Mouse (Mus musculus): Measurements from ENCODE around the gene Tns1. TPM values are rescaled to one million over a fixed set of nuclear protein-coding genes. Genes with fewer than 3 reads are reported as not detected.

The Tns1 gene
- polyA plus RNA-seq, 1 experiment, result 781 TPM

DNA sequence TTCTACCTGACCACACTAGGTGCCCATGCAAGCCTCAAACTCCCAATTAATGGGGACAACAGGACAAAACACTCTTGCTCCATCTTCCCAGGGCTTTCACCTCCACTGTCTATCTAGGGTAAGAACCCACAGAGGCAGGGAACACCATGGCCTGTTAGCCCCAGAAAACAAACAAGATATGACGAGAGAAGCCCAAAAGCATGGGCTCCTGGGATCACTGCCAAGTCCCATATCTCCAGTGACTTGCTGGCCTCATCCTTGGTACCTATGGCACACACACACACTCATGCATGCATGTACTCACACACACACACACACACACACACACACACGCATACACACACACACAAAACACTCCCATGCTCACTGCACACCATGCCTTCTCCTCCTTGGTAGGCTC lies 120.5 kb downstream of the Tns1 start:
- Histone ChIP-seq H3K4me1 (ENCODE audit: control insufficient read depth, insufficient read depth, low read length) (peaks cover 67% of the 10 kb centered on the region), H3K4me3 (replicated peaks; ENCODE audit: extremely low read depth, low read depth, low read length) (no peak overlapping the region)
- DNase-seq, result no peak
- TF ChIP-seq POLR2A (IDR thresholded peaks at IDR 0.05; ENCODE audit: borderline replicate concordance, extremely low read depth, low read depth, low read length) (no peak), CTCF (IDR thresholded peaks at IDR 0.05; ENCODE audit: insufficient read depth, low read length) (no peak)
- WGBS, result 61% methylated on average over 2 of the region's 2 CpGs

DNA sequence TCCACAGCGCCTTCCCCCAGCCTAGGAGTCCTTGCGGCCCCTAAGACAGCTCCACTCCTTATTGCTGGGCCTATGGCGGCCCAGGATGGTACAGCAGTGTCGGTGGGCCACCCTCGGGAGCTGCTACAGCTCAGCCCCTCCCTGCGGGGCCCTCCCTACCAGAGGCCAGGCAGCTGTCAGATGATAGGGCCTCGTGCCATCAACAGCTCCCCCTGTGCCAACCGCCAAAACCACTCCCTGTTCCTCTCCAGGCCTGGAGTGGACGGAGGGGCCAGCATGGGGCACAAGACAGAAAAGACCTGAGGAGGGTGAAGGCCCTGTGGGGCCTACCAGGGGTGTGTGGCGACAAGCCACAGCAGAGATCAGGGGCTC lies 122.8 kb downstream of the Tns1 start:
- peak; percentile 64 for DNase-seq
- no peak for TF ChIP-seq CTCF (IDR thresholded peaks at IDR 0.05; ENCODE audit: insufficient read depth, low read length)
- TF ChIP-seq POLR2A (IDR thresholded peaks at IDR 0.05; ENCODE audit: borderline replicate concordance, extremely low read depth, low read depth, low read length), result no peak
- WGBS, result 32% methylated on average over 10 of the region's 10 CpGs
- Histone ChIP-seq H3K4me3 (replicated peaks; ENCODE audit: extremely low read depth, low read depth, low read length) (no peak overlapping the region), H3K4me1 (ENCODE audit: control insufficient read depth, insufficient read depth, low read length) (peaks cover 61% of the 10 kb centered on the region)

DNA sequence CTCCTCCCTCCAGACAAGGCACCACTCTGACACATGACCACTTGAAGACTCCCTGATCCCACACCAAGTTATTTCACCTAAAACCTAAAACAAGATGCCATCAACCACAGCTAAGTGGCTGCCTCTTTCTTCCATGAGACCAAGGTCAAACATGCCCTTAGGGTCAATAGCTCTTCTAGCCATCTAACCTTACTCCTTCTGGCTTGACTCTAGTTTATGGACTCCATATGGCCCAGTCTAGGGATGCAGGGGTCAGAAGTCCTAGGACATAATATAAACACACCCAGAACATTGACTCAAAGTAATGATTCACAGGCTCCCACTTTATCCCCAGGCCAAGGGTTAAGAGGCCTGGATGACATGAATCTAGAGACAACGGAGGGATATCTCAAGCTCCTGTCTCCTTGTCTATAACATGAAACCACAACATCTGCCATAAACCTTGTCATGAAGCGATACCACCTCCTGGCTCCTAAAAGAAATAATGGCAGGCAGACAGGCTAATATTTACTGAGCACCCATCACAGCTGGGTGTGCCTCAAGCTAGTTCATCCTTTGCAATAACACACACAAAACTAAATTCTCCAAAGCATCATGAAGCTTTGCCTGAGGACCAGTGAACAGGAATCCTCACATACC lies 123.3 kb downstream of the Tns1 start:
- peaks cover 59% of the 10 kb centered on the region for H3K4me1 ChIP-seq (ENCODE audit: control insufficient read depth, insufficient read depth, low read length)
- DNase-seq, result no peak
- no peak overlapping the region for H3K4me3 ChIP-seq (replicated peaks; ENCODE audit: extremely low read depth, low read depth, low read length)
- WGBS, result 56% methylated on average over 2 of the region's 2 CpGs
- TF ChIP-seq CTCF (IDR thresholded peaks at IDR 0.05; ENCODE audit: insufficient read depth, low read length), result no peak
- no peak for TF ChIP-seq POLR2A (IDR thresholded peaks at IDR 0.05; ENCODE audit: borderline replicate concordance, extremely low read depth, low read depth, low read length)

DNA sequence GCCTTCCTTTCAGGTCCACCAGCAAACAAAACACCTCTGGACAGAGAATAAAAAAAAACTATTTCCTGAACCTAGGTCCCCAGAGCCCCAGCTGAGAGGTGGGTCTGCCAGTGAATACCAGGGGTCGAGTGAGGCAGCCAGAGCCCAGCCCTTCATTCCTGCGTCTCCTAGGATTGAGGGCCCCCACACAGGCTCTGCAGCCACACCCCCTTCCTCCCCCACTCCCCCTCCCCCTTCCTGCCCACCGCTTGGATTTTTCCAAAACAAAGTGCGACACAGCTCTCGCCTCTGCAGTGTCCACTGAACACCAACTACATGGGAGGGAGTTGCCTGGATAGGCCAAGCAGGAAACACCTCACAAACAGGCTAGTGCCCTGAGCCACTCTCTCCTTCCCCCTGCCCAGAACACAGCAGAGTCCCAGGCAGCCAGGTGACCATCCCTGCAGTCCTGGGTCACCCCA lies 124.0 kb downstream of the Tns1 start:
- TF ChIP-seq CTCF (IDR thresholded peaks at IDR 0.05; ENCODE audit: insufficient read depth, low read length), result no peak
- peak; percentile 72; the same call in 1 of the 2 replicates for TF ChIP-seq POLR2A (IDR thresholded peaks at IDR 0.05; ENCODE audit: borderline replicate concordance, extremely low read depth, low read depth, low read length)
- peaks cover 57% of the 10 kb centered on the region for H3K4me1 ChIP-seq (ENCODE audit: control insufficient read depth, insufficient read depth, low read length)
- H3K4me3 ChIP-seq (replicated peaks; ENCODE audit: extremely low read depth, low read depth, low read length), result no peak overlapping the region
- DNase-seq, result peak; percentile 57
- 11% methylated on average over 5 of the region's 5 CpGs for WGBS

DNA sequence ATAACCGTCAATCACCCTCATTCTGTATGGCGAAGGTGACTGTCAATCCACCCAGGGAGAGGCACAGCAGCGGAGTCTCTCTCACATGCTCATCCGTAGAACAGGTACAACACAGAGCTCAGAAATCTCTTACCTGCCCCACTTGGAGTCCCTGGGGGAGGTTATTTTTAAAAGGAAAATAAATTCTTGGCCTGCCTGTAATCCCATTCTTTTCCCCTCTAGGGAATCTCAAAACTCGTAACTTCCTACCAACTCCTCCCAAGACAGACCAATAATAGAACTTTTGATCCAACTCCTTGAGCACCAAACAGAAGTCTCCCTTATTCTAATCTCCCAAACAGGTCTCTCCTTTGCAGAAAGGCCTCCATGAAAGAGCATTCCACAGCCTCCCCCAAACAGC lies 124.7 kb downstream of the Tns1 start:
- Histone ChIP-seq H3K4me1 (ENCODE audit: control insufficient read depth, insufficient read depth, low read length) (peaks cover 55% of the 10 kb centered on the region), H3K4me3 (replicated peaks; ENCODE audit: extremely low read depth, low read depth, low read length) (no peak overlapping the region)
- DNase-seq, result no peak
- TF ChIP-seq POLR2A (IDR thresholded peaks at IDR 0.05; ENCODE audit: borderline replicate concordance, extremely low read depth, low read depth, low read length), result no peak
- TF ChIP-seq CTCF (IDR thresholded peaks at IDR 0.05; ENCODE audit: insufficient read depth, low read length), result no peak
- 60% methylated on average over 5 of the region's 5 CpGs for WGBS

DNA sequence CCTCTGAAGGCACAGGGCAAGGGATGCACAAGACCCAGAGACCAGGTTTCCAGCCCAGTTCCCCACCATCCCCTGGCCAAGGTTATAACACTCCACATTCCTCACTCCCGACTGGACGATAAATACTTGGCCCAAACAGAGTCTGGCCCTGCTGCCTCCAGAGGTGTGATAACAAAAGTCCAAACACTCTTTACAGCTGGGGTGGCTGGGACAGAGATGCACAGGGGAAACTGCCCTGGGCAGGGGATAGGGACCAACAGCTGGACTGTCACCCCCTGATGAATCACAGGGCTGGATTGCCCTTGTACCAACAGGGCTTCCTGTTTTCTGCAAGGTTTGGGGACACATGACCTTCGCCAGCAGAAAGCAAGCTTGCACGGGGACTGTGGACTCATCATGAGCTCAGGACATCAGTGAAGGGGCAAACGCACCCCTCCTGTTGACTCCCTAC lies 125.3 kb downstream of the Tns1 start:
- 21% methylated on average over 5 of the region's 5 CpGs for WGBS
- Histone ChIP-seq H3K4me1 (ENCODE audit: control insufficient read depth, insufficient read depth, low read length) (peaks cover 51% of the 10 kb centered on the region), H3K4me3 (replicated peaks; ENCODE audit: extremely low read depth, low read depth, low read length) (no peak overlapping the region)
- TF ChIP-seq CTCF (IDR thresholded peaks at IDR 0.05; ENCODE audit: insufficient read depth, low read length) (no peak), POLR2A (IDR thresholded peaks at IDR 0.05; ENCODE audit: borderline replicate concordance, extremely low read depth, low read depth, low read length) (0 out of 2 replicates have a peak, but pooled peaks have one; percentile 6)
- DNase-seq, result no peak

DNA sequence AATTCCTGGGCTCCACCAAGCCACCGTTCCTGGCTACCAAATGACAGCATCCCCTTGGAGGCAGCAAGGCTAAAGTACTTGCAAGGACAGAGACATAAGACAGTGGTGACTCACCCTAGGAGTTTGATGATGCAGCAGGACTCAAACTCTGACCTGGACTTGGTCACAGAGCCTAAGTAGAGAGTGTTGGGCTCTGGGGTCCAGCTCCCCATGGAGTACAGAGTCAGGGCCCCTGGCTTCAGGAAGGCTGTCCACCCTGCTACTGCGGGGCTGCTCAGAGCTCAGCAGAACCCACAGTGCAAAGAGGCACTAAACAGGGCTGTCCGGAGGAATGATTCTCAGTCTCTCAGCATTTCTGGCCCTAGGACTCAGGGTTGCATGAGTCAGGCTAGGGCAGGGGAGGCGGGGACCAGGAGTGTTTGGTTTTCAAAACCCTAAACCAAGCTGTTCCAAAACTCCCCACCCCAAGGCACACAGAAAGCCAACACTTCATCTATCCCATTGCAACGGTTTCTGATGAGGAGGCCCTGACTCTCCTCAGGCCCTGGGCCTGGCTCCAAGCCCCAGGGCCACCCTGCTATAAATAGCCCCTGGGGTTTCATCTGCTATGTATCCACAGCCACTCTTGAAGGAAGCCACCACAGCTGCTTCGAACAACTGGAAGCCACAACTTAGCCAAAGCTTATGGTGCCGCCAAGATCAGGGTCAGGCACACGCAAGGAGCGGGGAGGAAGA lies 126.0 kb downstream of the Tns1 start:
- TF ChIP-seq CTCF (IDR thresholded peaks at IDR 0.05; ENCODE audit: insufficient read depth, low read length) (no peak), POLR2A (IDR thresholded peaks at IDR 0.05; ENCODE audit: borderline replicate concordance, extremely low read depth, low read depth, low read length) (peak; percentile 69; the same call in 1 of the 2 replicates)
- H3K4me1 ChIP-seq (ENCODE audit: control insufficient read depth, insufficient read depth, low read length), result peaks cover 49% of the 10 kb centered on the region
- peak; percentile 66 for DNase-seq
- 27% methylated on average over 9 of the region's 9 CpGs for WGBS
- peak overlapping the region; percentile 59 for H3K4me3 ChIP-seq (replicated peaks; ENCODE audit: extremely low read depth, low read depth, low read length)

DNA sequence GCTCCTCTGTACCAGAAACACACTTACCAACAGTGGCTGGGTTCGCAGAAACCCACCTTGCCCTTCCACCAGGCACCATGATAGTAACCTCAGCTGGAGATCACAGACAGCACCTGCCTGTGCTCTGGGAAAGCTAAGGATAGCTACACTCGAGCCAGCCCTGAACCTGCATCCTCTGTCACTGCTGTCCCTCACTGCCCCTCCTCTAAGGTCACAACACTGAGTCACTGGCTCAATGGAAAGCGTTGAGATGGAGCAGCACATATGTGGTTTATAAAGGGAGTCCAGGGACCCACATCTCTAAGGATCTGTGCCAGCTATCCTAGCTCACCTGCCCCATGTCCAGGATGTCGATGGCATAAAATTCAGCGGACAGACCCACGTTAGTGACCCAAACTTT lies 126.9 kb downstream of the Tns1 start:
- no peak for DNase-seq
- WGBS, result 77% methylated on average over 6 of the region's 6 CpGs
- TF ChIP-seq CTCF (IDR thresholded peaks at IDR 0.05; ENCODE audit: insufficient read depth, low read length) (no peak), POLR2A (IDR thresholded peaks at IDR 0.05; ENCODE audit: borderline replicate concordance, extremely low read depth, low read depth, low read length) (peak; percentile 40; the same call in 1 of the 2 replicates)
- H3K4me1 ChIP-seq (ENCODE audit: control insufficient read depth, insufficient read depth, low read length), result peaks cover 49% of the 10 kb centered on the region
- peak overlapping the region; percentile 59 for H3K4me3 ChIP-seq (replicated peaks; ENCODE audit: extremely low read depth, low read depth, low read length)

DNA sequence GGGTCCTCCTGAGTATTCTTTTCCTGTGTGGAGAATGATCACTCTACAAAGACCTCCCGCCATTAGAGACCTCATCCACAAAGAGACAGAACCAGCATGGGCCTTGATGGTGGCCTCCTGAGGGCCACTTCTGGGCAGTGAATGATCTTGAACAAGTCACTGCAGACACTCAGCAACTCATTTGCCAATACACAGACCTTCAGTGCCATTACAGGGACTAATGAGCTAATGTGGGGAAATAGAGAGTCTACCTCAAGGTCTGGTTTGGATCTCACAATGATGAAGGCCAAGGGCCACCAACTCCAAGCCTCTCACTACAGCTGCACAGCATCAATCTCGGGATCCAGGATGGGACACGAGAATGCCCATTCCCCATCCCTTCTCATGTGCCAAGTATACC lies 127.6 kb downstream of the Tns1 start:
- Histone ChIP-seq H3K4me1 (ENCODE audit: control insufficient read depth, insufficient read depth, low read length) (peaks cover 42% of the 10 kb centered on the region), H3K4me3 (replicated peaks; ENCODE audit: extremely low read depth, low read depth, low read length) (peak overlapping the region; percentile 59)
- no peak for DNase-seq
- WGBS, result 83% methylated on average over 3 of the region's 3 CpGs
- TF ChIP-seq CTCF (IDR thresholded peaks at IDR 0.05; ENCODE audit: insufficient read depth, low read length) (no peak), POLR2A (IDR thresholded peaks at IDR 0.05; ENCODE audit: borderline replicate concordance, extremely low read depth, low read depth, low read length) (0 out of 2 replicates have a peak, but pooled peaks have one; percentile 5)

Data from lung, adult 2 months (tissue).